Mouse (Mus musculus) 3134 (cell line): Measurements from ENCODE around the gene Pde4d.

Experiments
- DNase-seq: peaks from one replicate; pipeline ENCODE4 v3.0.0-alpha.2; 2011; ENCODE audit warnings: low spot score; ENCODE audit not compliant: insufficient read length; ENCODE audit errors: extremely low read depth

The Pde4d gene

GRCm38 (mm10) chr13:109926277-109926920 is 1476.7 kb downstream of the Pde4d start:
- DNase-seq, result no peak

- DNase-seq, result no peak
These were observed 1478.0 kb downstream of the Pde4d start for GRCm38 (mm10) chr13:109927782-109928181.

GRCm38 (mm10) chr13:109932688-109933087 is 1482.9 kb downstream of the Pde4d start:
- no peak for DNase-seq

DNA sequence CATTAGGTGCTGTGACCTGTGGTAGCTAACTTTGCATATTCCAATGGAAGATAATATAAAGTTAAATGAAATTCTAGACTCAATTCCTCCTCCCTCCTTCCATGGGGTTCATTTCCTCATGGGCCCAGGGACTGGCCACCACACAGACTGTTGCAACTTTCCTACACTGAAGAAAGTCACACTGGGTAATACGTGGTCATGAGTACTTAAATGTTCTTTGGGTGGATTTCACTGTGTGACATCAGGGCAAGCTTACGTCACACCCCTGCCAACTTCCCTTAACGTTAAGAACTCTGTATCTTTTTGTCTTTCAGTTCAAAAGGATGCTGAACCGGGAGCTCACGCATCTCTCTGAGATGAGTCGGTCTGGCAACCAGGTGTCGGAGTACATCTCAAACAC is 1483.8 kb downstream of the Pde4d start:
- DNase-seq, result no peak

DNA sequence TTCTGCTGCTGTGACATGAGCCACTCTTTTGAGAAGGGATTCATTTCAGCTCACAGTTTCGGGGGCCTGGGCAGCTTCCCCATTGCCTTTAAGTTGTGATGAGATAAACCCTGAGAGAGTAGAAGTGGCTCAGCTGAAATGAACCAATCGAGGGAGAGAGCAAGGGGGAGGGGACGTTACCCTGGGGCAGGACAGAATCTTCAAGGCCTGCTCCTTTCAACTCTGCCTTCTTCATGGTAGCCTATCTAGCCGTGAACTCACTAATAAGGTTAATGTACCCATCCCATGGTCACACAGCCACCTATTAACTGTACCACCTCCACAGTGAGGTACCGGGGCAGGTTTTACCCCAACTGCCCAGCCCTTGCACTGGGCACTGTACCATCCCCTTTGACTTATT is 1487.1 kb downstream of the Pde4d start:
- DNase-seq, result no peak

GRCm38 (mm10) chr13:109944822-109945551 is 1495.2 kb downstream of the Pde4d start:
- no peak for DNase-seq

DNA sequence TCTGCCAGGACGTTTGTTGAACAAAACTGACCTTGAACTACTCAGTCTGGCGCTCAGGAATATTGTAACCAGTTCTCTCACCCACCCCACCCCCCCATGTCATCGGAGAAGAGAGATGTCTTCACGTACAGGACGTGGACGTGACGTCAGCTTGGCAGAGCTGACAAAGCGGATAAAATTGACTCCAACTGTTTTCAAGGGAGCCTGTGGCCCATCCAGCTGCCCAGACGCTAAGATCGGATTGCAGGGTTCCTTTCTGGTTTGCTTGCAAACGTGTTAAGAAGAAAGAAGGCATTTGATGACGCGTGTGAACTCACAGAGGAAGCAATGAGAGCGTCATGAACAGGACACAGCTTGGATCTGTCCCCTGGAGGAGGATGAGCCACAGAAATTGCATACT is 1501.7 kb downstream of the Pde4d start:
- no peak for DNase-seq

DNA sequence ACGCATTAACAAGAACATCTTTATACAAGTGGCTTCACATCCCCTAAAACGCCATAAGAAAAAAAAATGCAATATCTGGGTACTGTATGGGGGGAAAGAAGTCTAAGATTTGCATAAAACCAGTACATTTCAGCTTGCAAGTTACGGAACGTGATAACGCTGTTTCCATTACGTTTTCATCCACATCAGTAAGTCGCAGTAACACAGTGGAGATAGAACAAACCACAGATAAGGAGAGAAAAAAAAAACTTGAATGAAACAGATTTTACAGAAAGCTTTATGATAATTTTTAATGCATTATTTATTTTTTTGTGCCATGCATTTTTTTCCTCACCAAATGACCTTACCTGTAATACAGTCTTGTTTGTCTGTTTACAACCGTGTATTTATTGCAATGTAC is 1504.4 kb downstream of the Pde4d start:
- DNase-seq, result no peak

GRCm38 (mm10) chr13:109957953-109958352 is 1508.2 kb downstream of the Pde4d start:
- no peak for DNase-seq

DNA sequence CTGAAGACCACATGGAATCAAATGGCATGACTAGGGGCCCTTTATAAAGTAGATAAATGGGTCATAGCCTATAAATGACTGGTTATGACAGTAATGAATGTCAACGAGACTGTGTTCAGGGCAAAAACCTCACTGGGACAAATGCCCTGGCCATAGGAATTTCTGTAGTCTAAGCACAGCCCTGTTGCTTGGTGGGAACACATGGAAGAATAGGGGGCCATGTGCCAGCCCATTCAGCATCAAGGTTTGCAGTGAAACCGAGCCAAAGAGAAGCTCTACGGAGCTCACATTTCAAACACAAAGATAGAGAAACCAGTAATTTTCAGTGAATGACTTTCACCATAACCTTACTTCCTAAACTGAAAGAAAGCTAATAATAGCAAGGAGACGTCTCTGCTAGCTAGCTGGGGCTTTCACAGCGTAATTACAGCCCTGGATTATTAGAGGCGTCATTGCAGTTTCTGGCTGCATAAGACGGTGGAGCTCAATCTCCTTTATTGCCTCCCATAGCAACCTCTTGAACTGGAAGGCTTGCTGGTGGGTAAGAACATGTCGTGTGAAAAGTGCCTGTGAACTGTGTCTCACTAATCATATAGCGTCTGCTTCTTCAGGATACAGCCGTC is 1533.2 kb downstream of the Pde4d start:
- no peak for DNase-seq

DNA sequence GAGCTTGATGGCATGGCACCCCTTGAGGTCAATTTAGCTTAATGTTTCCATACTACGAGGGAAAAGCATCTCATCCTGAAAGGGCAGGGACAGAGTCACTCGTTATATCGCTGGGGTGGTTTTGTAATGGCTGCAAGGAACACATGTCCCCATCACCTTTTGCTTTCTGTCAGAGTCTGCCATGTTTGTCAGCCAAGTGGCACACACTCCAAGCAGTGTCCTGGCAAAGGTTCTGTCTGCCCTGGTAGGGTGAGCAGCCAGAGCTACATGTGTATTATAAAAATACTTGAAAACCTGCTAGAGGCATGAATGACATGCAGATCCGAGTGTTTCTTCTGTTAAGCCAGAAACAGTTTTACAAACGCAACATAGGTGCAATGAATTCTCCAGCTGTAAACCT is 1535.7 kb downstream of the Pde4d start:
- DNase-seq, result no peak

DNA sequence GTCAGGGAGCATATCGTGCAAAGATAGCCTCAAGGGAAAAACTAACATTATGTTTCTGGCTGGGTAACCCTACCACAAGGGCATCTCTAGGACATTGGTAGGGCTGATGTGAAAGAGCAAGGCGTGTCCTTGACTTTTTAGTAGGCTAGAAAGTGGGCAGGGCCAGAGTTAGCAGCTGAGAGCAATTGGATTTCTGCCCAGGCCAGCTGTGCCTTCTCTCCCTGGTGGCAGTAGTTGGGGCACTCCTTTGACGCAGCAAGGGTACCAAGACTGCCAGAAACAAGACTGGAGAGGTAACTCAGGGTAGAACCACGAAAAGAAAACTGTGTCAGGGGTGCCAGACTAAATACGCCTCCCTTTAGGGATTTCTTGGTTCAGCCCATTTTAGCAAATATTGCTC is 1536.1 kb downstream of the Pde4d start:
- no peak for DNase-seq

- no peak for DNase-seq
These were observed 1543.2 kb downstream of the Pde4d start for GRCm38 (mm10) chr13:109992775-109993505.

GRCm38 (mm10) chr13:109994240-109994764 is 1544.6 kb downstream of the Pde4d start:
- DNase-seq, result no peak

- no peak for DNase-seq
These were observed 1552.3 kb downstream of the Pde4d start for GRCm38 (mm10) chr13:110002081-110002480.
